Mouse (Mus musculus) mouse embryonic stem cell (cell line): ENCODE measurements around the gene Akap2.
"Not testable (repeated sequence)": the region's sequence is repeated elsewhere in the genome, so short reads cannot be mapped to it uniquely, and the experiment has no call there.

Experiments
- in situ Hi-C, 2 experiments: fragments of 300-500 bp; cut with MboI; formaldehyde crosslinking; loops; 1 replicate in 1 of 2; 3 replicates in 1 of 2; pipeline ENCODE4 v1.14.3; 2019 to 2020; ENCODE audit warnings: low sequenced_read_pairs in 2 of 2, low pct_unique_long_range_greater_than_20kb in 1 of 2, mixed read lengths in 1 of 2; ENCODE audit not compliant: unreplicated experiment in 1 of 2

Gene Akap2

DNA sequence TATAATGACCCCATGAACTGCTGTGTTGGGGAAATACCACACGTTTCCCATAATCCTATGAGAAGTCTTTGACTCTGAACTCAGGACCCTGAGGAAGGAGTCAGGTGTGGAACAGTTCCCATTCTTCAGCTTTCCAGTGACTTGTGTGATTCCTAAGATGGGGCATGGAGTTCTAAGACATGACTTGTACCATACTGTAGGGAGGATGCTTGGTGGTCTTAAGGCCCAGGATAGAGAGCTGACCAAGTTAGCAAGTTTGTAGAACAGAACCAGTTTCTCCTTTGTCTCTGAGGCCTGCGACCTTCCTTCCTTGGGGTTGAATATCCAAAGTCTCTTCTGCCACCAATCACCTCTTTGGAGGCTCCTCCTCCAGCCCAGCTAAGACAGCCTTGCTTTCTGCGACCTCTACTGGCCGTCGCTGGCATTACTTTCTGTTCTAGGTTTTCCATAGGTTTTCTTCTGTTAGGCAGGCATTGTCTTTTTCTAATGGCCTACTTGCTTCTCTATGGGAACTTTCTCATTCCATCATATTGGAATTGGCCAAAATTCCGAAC lies 162.4 kb downstream of the Akap2 start:
- in situ Hi-C loops = no loop called here

- in situ Hi-C loops = no loop called here
Observed at GRCm38 (mm10) chr4:57883520-57884421, 166.3 kb downstream of the Akap2 start.

DNA sequence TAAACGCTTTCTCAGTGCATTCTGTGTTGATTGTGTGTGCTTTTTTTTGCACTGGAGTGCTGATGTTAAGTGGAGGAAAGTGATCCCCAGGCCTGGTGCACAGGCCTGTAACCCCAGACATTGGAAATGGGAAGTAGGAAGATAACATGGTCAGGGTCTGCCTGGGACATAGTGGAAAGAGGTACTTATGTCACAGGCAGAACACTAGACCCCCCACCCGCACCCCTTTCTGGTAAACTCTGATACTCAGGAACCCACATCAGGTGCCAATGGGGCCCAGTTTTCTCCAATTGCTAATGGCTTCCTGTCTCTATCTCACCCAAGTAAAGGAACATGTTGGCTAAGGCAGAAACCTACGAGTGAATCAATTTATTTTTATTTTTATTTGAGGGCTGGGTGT lies 167.1 kb downstream of the Akap2 start:
- in situ Hi-C loops = no loop called here

DNA sequence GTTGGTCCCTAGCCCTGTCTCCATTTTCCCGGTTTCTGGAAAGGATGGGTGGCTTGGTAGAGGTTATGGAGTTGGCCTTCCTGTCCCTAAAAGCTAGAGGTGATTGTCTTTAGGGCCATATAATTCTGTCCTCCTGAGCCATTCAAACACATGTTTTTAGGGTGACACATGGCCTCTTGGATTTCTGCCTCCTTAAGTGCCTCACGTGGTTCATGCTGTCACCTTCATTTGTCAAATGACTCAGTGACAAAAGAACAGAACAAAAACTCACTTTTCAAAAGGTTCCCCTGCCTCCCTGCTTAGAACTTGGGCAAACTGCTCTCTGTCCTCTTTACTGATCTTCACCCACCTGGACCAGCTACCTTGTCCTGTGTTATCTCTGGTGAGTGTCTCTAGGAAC lies 167.7 kb downstream of the Akap2 start:
- in situ Hi-C loops = no loop called here

DNA sequence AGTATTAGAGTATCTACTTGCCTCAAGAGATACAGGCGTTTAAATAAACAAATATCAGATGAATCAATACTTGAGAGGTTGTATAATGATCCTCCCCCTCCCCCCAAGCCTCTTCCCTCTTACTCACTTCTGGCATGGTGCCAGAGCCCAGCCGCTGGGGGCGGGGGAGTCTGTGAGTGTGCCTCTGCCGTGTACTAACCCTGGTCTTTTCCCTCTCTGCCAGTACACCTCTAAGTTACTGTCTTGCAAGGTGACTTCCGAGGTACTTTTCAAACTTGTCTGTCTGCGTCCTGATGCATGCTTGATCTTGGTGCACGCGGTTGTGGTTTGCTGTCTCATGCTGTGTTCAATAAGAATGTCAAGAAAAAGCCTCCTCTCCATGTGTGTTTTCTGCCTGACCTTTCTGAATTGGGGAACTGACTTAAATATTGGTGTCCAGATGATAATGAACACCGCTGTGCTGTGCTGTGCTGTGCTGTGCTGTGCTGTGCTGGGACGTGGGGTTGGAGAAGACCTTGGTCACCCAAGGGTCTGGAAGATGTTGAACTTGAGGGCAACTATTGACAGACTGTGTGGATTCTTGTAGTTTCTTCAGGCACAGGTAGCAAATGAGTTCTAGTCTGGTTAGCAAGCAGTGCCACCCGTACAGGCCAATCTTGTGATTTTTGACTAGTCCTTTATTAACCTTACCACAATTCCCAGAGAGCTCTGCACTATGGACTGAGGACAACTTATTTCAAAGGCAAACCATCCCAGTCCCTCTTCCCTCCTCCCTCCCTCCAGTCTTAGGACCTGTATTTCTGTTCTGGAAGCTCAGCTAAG lies 168.8 kb downstream of the Akap2 start:
- in situ Hi-C loops = no loop called here

- in situ Hi-C loops = no loop called here
Observed at GRCm38 (mm10) chr4:57886888-57887230, 169.4 kb downstream of the Akap2 start.

- in situ Hi-C loops = no loop called here
Observed at GRCm38 (mm10) chr4:57888246-57888645, 170.8 kb downstream of the Akap2 start.

DNA sequence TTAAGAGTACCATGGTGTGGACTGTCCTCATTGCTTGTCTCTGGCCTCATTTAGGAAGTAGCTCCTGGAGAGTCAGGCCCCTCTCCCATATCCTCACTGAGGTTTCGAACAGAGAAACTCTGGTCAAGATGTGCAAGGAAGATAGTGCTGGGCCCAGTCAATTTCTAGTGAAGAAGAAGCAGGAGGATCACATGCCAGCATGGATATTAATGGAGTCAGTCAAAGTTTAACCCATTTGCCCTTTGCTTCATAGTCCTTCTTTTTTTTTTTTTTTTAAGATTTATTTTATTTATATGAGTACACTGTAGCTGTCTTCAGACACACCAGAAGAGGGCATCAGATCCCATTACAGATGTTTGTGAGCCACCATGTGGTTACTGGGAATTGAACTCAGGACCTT lies 171.5 kb downstream of the Akap2 start:
- in situ Hi-C loops = not testable (repeated sequence)

GRCm38 (mm10) chr4:57889773-57890172 lies 172.3 kb downstream of the Akap2 start:
- in situ Hi-C loops = no loop called here

GRCm38 (mm10) chr4:57892001-57892586 lies 174.6 kb downstream of the Akap2 start:
- in situ Hi-C loops = no loop called here

GRCm38 (mm10) chr4:57895140-57895539 lies 177.7 kb downstream of the Akap2 start:
- in situ Hi-C loops = loop anchor here in 1 of 2 experiments (5.0 kb wide), 1 partner anchor 223 kb away; no protein-coding TSS in a partner anchor

DNA sequence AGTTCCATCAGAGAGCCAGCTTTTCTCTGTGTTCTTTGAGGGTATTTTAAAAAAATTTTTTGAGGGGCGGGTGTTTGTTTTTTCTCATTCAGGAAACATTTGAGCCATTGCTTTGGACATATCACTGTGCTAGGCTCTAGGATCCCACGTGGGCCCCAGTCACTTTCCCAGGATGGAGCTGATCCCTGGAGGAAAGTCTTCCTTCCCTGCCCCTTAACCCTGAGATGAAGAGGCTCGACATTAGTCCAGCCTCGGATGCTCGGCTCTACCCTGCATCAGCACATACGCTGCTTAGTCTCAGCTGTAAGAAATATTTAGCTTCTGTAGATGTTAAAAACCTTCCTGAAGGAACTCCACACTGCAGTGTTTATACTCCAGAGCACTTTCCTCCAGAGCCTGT lies 178.4 kb downstream of the Akap2 start:
- in situ Hi-C loops = loop anchor here in 1 of 2 experiments (5.0 kb wide), 1 partner anchor 224 kb away; no protein-coding TSS in a partner anchor

- in situ Hi-C loops = loop anchor here in 1 of 2 experiments (5.0 kb wide), 1 partner anchor 224 kb away; no protein-coding TSS in a partner anchor
Observed at GRCm38 (mm10) chr4:57896631-57897030, 179.2 kb downstream of the Akap2 start.

DNA sequence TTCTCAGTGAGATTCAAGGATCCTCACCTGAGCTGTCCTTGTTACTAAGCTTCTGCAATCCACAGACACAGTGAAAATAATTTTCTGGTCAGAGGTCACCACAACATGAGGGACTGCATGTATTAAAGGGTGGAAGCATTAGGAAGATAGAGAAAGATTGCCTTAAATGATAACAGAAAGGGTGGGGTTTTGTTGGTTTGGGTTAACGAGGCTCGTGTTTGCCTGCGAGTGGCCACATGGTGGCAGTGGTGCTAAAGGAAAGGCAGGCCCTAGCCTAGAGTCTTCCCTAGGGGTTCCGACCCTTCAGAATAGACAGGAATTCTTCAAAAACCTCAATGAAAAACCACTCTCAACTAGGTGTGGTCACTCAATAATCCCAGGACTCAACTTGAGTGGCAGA lies 183.8 kb downstream of the Akap2 start:
- in situ Hi-C loops = loop anchor here (10.0 kb wide), 3 partner anchors 174 to 354 kb away; no protein-coding TSS in a partner anchor

DNA sequence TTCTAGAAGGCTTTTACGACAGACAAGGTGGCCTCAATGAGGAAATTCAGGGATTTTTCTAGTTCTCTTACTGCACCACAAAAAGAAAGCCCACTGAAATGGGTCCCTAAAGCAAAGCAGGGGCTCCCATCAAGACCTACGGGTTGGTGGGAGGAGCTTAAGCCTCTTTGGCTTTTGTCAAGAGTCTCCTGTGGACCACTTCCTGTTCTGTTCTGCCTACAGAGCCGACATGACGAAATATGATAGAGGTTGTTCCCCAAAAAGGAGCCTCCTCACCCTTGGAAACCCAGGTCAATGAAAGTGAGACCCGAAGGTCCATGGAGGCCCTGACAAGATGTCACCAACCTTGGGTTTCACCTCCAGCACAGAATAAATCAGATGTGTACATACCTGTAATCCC lies 185.2 kb downstream of the Akap2 start:
- in situ Hi-C loops = loop anchor here (10.0 kb wide), 3 partner anchors 172 to 352 kb away; no protein-coding TSS in a partner anchor

- in situ Hi-C loops = loop anchor here (10.0 kb wide), 3 partner anchors 171 to 351 kb away; no protein-coding TSS in a partner anchor
Observed at GRCm38 (mm10) chr4:57904211-57904610, 186.8 kb downstream of the Akap2 start.

GRCm38 (mm10) chr4:57904638-57905037 lies 187.2 kb downstream of the Akap2 start:
- in situ Hi-C loops = loop anchor here (10.0 kb wide), 3 partner anchors 170 to 350 kb away; no protein-coding TSS in a partner anchor

DNA sequence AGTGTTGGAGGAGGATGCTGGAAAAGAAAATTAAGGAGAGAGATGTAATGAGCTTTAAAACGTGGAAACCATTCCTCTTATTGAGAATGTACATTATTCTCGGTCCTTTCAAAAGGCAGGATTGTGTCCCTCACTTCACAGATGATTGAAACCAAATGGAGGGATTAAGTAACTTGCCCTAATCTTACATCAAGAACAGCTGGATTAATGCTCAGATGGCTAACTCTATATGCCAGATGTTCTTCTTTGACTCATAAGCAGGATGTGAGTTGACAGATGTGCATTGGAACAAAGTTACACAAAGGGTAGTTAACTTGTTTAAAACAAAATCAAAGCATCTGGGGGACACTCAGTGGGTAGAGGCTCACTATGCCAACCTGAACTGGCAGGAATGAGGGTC lies 189.3 kb downstream of the Akap2 start:
- in situ Hi-C loops = loop anchor here (10.0 kb wide), 3 partner anchors 168 to 348 kb away; no protein-coding TSS in a partner anchor
